Mouse (Mus musculus) cortical plate, adult 2 months (tissue): ENCODE results near the gene Sdc4. TPM values are rescaled to one million over a fixed set of nuclear protein-coding genes. Genes with fewer than 3 reads are reported as not detected.

Experiments
- H3K27ac ChIP-seq: fragments of 200-500 bp; 2 replicates; pipeline ENCODE4 v1.5.1; 2012; ENCODE audit warnings: low read length, control low read depth, inconsistent platforms; ENCODE audit not compliant: insufficient read depth
- H3K4me1 ChIP-seq: fragments of 200-500 bp; 2 replicates; pipeline ENCODE4 v1.6.1; 2011; ENCODE audit warnings: low read length; ENCODE audit not compliant: control insufficient read depth, insufficient read depth
- H3K4me3 ChIP-seq: fragments of 200-500 bp; 2 replicates; pipeline ENCODE4 v1.5.1; 2011; ENCODE audit warnings: mild to moderate bottlenecking, low read length, control low read depth; ENCODE audit not compliant: insufficient read depth
- CTCF ChIP-seq: fragments of 200-500 bp; IDR thresholded peaks from 2 replicates; pipeline ENCODE4 v1.5.1; 2011; ENCODE audit warnings: mild to moderate bottlenecking, control low read depth, low read length; ENCODE audit not compliant: insufficient read depth; ENCODE audit errors: extremely low read depth
- POLR2A ChIP-seq: fragments of 200-500 bp; IDR thresholded peaks from 2 replicates; pipeline ENCODE4 v1.6.1; 2011; ENCODE audit warnings: mild to moderate bottlenecking, low read length, control low read depth; ENCODE audit not compliant: insufficient read depth; ENCODE audit errors: extremely low read depth
- polyA plus RNA-seq: library from polyadenylated mRNA; depleted of rRNA; stranded (reverse); fragments of >200 nt; gene quantifications from 2 replicates; pipeline ENCODE4 v1.2.3, GENCODE M21; 2012

Sdc4 gene
- polyA plus RNA-seq, 1 experiment, result 47.1 TPM

DNA sequence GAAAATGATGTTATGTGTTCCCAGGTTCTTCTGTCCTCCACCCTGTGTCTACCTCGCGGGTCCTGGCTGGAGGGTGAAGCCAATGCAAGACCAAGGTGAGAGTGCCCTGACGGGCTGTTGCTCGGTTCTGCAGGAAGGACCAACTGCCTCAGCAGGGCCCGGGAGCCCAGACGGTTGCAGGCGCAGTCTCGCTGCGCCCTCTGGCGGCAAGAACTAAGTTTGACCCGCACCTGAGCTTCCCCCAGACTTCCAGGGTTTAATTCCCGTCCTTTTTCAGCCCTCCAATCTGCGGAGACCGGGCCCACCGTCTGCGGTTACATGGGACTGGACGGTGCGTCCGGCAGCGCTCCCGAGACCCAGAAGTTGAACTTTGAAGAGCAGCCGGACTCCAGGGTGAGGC lies 36.0 kb downstream of the Sdc4 start:
- H3K4me3 ChIP-seq, result no peak overlapping the region
- H3K4me1 ChIP-seq, result no peaks in the 10 kb centered on the region
- TF ChIP-seq POLR2A (no peak), CTCF (peak; percentile 75)
- H3K27ac ChIP-seq, result no peak overlapping the region

- H3K4me1 ChIP-seq, result no peaks in the 10 kb centered on the region; the same call in 1 of the 2 replicates
- no peak overlapping the region for H3K27ac ChIP-seq
- TF ChIP-seq CTCF (no peak), POLR2A (no peak)
- H3K4me3 ChIP-seq, result no peak overlapping the region
Measured at GRCm38 (mm10) chr2:164405519-164405918, 38.2 kb downstream of the Sdc4 start.

GRCm38 (mm10) chr2:164405060-164405459 lies 38.6 kb downstream of the Sdc4 start, which contains the start of gene Matn4:
TSS of gene Matn4 (minus strand) at chr2:164405160.
- no peak within 1 kb of the TSS for H3K27ac ChIP-seq
- H3K4me1 ChIP-seq, result no peaks in the 10 kb centered on the region; the same call in 1 of the 2 replicates
- peak within 1 kb of the TSS; percentile 17; the same call in 1 of the 2 replicates for H3K4me3 ChIP-seq
- no peak for TF ChIP-seq POLR2A
- TF ChIP-seq CTCF, result no peak

DNA sequence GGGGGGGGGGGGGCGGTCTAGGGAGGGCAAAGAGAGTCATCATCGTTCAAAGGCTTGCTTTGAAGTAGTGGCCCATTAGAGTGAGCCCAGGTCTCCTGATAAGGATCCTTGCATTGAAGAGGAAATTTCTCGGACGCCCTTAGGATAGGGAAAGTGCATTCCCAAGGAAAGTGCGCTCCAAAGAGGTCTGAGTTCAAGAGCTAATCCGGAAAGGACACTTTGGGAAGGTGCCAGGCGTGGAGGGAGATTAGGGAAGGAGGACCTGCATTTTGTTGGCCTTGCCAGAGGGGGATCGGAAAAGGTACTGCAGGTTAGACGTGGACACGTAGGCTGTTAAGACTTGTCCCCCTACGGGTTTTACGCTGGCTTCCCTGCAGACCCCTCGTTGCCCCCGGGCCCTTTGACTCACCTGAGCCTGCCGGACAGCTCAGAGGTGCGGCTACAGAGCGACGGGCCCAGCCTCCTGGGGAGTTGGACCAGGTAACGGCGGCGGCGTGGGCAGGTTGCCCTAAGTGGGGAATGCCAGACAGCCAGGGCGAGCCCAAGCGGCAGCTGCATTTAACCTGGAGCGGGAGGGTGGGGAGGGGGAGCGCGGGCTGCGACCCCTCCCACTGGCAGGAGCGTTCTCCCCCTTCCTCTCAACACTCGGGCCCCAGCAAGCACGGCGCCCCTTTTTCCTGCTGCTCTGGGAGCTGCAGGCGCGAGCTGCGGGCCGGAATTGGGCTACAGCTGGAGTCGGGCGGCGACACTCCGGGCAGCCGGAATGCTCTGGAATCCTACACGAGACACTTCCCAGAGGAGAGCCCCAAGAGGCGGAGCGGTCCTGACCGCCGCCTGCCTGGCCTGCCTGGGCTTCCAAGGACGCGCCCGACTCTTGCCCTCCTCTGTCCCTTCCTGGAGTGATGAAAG lies 39.4 kb downstream of the Sdc4 start:
- Histone ChIP-seq H3K4me3 (peak overlapping the region; percentile 17; the same call in 1 of the 2 replicates), H3K4me1 (no peaks in the 10 kb centered on the region; the same call in 1 of the 2 replicates), H3K27ac (no peak overlapping the region)
- no peak for TF ChIP-seq POLR2A
- TF ChIP-seq CTCF, result no peak

DNA sequence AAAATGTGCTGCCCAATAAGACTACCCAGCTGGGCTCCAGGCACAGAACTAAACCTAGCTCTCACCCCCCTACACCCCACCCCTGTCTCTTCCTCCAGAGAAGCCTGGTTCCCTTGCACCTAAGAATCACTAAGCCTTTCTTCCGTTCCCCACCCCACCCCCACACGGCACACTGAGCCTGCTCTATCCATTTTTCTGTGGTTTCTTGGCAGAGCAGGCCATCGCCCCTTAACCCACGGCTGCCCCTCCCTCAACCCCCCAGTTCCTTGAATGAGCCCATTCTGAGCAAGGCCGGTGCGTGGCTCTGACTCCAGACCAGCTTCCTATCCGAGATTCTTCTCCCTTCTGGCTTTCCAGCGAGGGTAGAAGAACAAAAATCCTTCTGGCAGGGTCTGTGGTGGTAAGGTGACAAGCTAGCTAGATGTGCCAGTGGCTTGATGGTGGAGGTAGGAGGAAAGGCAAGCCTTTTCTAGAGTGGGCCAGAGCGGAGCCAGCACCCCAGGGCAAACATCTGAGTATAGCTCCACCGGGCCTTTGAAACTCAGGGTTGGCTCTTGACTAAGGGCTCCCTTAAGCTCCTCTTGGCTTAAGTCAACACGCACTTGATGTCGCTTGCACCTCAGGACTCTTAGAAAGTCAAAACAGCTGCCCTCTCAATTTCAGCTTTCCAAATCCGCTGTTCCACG lies 40.1 kb downstream of the Sdc4 start:
- Histone ChIP-seq H3K4me3 (0 out of 2 replicates have a peak overlapping the region, but pooled peaks have one; percentile 6), H3K27ac (no peak overlapping the region), H3K4me1 (no peaks in the 10 kb centered on the region; the same call in 1 of the 2 replicates)
- TF ChIP-seq CTCF (no peak), POLR2A (no peak)

DNA sequence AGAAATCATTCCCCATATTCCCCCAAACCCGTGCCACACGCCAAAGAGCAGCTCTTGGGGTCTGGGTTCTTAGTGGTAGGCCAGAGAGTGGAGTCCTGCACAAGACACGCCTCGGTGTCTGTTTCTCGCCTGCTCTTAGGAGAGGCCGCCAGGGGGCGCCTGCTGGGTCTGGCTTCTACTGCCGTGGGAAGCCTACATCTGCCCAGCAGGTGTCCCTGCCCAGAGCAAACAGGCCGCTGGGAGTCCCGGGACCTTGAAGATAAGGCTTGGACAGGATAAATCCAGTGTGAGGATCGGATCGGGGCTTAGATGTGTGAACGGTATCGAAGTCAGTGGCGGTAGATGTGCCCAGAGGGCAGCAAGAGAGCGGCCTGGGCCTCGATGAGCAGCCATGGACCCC lies 40.8 kb downstream of the Sdc4 start, which contains the start of gene Rbpjl:
Gene Rbpjl, plus strand, starts transcription at position 236 of the 400 bp plus-strand sequence.
- no peaks in the 10 kb centered on the region; the same call in 1 of the 2 replicates for H3K4me1 ChIP-seq
- H3K27ac ChIP-seq, result no peak within 1 kb of the TSS
- H3K4me3 ChIP-seq, result 0 out of 2 replicates have a peak within 1 kb of the TSS, but pooled peaks have one; percentile 6
- TF ChIP-seq CTCF (peak; percentile 52), POLR2A (no peak)

GRCm38 (mm10) chr2:164396911-164397310 lies 46.8 kb downstream of the Sdc4 start:
- TF ChIP-seq CTCF, result no peak
- no peak for TF ChIP-seq POLR2A
- Histone ChIP-seq H3K27ac (no peak overlapping the region), H3K4me1 (no peaks in the 10 kb centered on the region; the same call in 1 of the 2 replicates), H3K4me3 (no peak overlapping the region)

- Histone ChIP-seq H3K4me3 (no peak overlapping the region), H3K4me1 (no peaks in the 10 kb centered on the region; the same call in 1 of the 2 replicates), H3K27ac (no peak overlapping the region)
- no peak for TF ChIP-seq CTCF
- TF ChIP-seq POLR2A, result no peak
Measured at GRCm38 (mm10) chr2:164396076-164396475, 47.6 kb downstream of the Sdc4 start.

- TF ChIP-seq CTCF (no peak), POLR2A (no peak)
- Histone ChIP-seq H3K4me1 (no peaks in the 10 kb centered on the region), H3K27ac (no peak overlapping the region), H3K4me3 (no peak overlapping the region)
Measured at GRCm38 (mm10) chr2:164393126-164393525, 50.6 kb downstream of the Sdc4 start.

- no peak overlapping the region for H3K27ac ChIP-seq
Measured at GRCm38 (mm10) chr2:164389499-164389898, 54.2 kb downstream of the Sdc4 start.

More at GRCm38 (mm10) chr2:164389499-164389898, 54.2 kb downstream of the Sdc4 start:
- TF ChIP-seq CTCF (peak; percentile 56), POLR2A (no peak)
- H3K4me1 ChIP-seq, result no peaks in the 10 kb centered on the region
- peak overlapping the region; percentile 35 for H3K4me3 ChIP-seq
